Mouse (Mus musculus): ENCODE measurements at regions not wholly inside any gene's neighbourhood (a gene's known extent, or its start where the extent isn't known, plus 50 kb on each side); places are given as distances from the start of the nearest gene placed in this dataset.

- H3K4me2 ChIP-seq (replicated peaks; ENCODE audit: low read depth, low read length), result no peak overlapping the region
- no peak for ATAC-seq (ENCODE audit: low FRiP score, low TSS enrichment)
- no peak overlapping the region for H3K4me3 ChIP-seq (ENCODE audit: low read length)
- no peak overlapping the region for H3K27ac ChIP-seq (ENCODE audit: low read length)
- WGBS, result 85% methylated on average over 11 of the region's 11 CpGs
- no peaks in the 10 kb centered on the region for H3K9me3 ChIP-seq (ENCODE audit: low read length)
- no peaks in the 10 kb centered on the region; the same call in 1 of the 2 replicates for H3K4me1 ChIP-seq (ENCODE audit: insufficient read depth, low read length)
- no peaks in the 10 kb centered on the region for H3K27me3 ChIP-seq (ENCODE audit: insufficient read depth, low read length)
- H3K36me3 ChIP-seq (ENCODE audit: insufficient read depth, low read length), result no peaks in the 10 kb centered on the region
- no peak overlapping the region for H3K9ac ChIP-seq (replicated peaks; ENCODE audit: low read length)
These were observed 548.0 kb upstream of the Gm19410 start for GRCm38 (mm10) chr8:35217604-35218003.

- Histone ChIP-seq H3K27me3 (ENCODE audit: insufficient read depth, low read length) (no peaks in the 10 kb centered on the region), H3K9ac (replicated peaks; ENCODE audit: low read length) (no peak overlapping the region), H3K9me3 (ENCODE audit: low read length) (no peaks in the 10 kb centered on the region), H3K36me3 (ENCODE audit: insufficient read depth, low read length) (no peaks in the 10 kb centered on the region), H3K4me3 (ENCODE audit: low read length) (no peak overlapping the region), H3K4me2 (replicated peaks; ENCODE audit: low read depth, low read length) (no peak overlapping the region), H3K4me1 (ENCODE audit: insufficient read depth, low read length) (no peaks in the 10 kb centered on the region; the same call in 1 of the 2 replicates), H3K27ac (ENCODE audit: low read length) (no peak overlapping the region)
- 67% methylated on average over 4 of the region's 4 CpGs for WGBS
- ATAC-seq (ENCODE audit: low FRiP score, low TSS enrichment), result no peak
These were observed 547.3 kb upstream of the Gm19410 start for GRCm38 (mm10) chr8:35218327-35218726.

- Histone ChIP-seq H3K9me3 (ENCODE audit: low read length) (no peaks in the 10 kb centered on the region), H3K27ac (ENCODE audit: low read length) (no peak overlapping the region), H3K4me3 (ENCODE audit: low read length) (no peak overlapping the region), H3K27me3 (ENCODE audit: insufficient read depth, low read length) (no peaks in the 10 kb centered on the region), H3K9ac (replicated peaks; ENCODE audit: low read length) (no peak overlapping the region), H3K4me1 (ENCODE audit: insufficient read depth, low read length) (0 out of 2 replicates have a peak, but pooled peaks cover 3% of the 10 kb centered on the region), H3K36me3 (ENCODE audit: insufficient read depth, low read length) (no peaks in the 10 kb centered on the region), H3K4me2 (replicated peaks; ENCODE audit: low read depth, low read length) (no peak overlapping the region)
- 50% methylated on average over 18 of the region's 18 CpGs for WGBS
- 0 out of 2 replicates have a peak, but pooled peaks have one; percentile 31 for ATAC-seq (ENCODE audit: low FRiP score, low TSS enrichment)
These were observed 541.3 kb upstream of the Gm19410 start for GRCm38 (mm10) chr8:35224053-35224924.

GRCm38 (mm10) chr8:35224925-35225244, 540.7 kb upstream of the Gm19410 start:
- Histone ChIP-seq H3K4me1 (ENCODE audit: insufficient read depth, low read length) (0 out of 2 replicates have a peak, but pooled peaks cover 3% of the 10 kb centered on the region), H3K36me3 (ENCODE audit: insufficient read depth, low read length) (no peaks in the 10 kb centered on the region), H3K9me3 (ENCODE audit: low read length) (no peaks in the 10 kb centered on the region), H3K27ac (ENCODE audit: low read length) (no peak overlapping the region), H3K4me2 (replicated peaks; ENCODE audit: low read depth, low read length) (no peak overlapping the region), H3K9ac (replicated peaks; ENCODE audit: low read length) (no peak overlapping the region), H3K27me3 (ENCODE audit: insufficient read depth, low read length) (no peaks in the 10 kb centered on the region), H3K4me3 (ENCODE audit: low read length) (no peak overlapping the region)
- no peak for ATAC-seq (ENCODE audit: low FRiP score, low TSS enrichment)
- WGBS, result 49% methylated on average over 7 of the region's 7 CpGs

GRCm38 (mm10) chr8:35227079-35227478, 538.5 kb upstream of the Gm19410 start:
- H3K27ac ChIP-seq (ENCODE audit: low read length), result no peak overlapping the region
- 59% methylated on average over 7 of the region's 7 CpGs for WGBS

GRCm38 (mm10) chr8:35228449-35228848, 537.1 kb upstream of the Gm19410 start:
- 81% methylated on average over 7 of the region's 7 CpGs for WGBS
- Histone ChIP-seq H3K36me3 (ENCODE audit: insufficient read depth, low read length) (no peaks in the 10 kb centered on the region), H3K9ac (replicated peaks; ENCODE audit: low read length) (no peak overlapping the region), H3K4me2 (replicated peaks; ENCODE audit: low read depth, low read length) (no peak overlapping the region), H3K4me1 (ENCODE audit: insufficient read depth, low read length) (0 out of 2 replicates have a peak, but pooled peaks cover 3% of the 10 kb centered on the region), H3K27ac (ENCODE audit: low read length) (no peak overlapping the region), H3K9me3 (ENCODE audit: low read length) (no peaks in the 10 kb centered on the region), H3K27me3 (ENCODE audit: insufficient read depth, low read length) (no peaks in the 10 kb centered on the region), H3K4me3 (ENCODE audit: low read length) (no peak overlapping the region)
- no peak for ATAC-seq (ENCODE audit: low FRiP score, low TSS enrichment)

More at GRCm38 (mm10) chr8:35227079-35227478, 538.5 kb upstream of the Gm19410 start:
- no peaks in the 10 kb centered on the region for H3K27me3 ChIP-seq (ENCODE audit: insufficient read depth, low read length)
- no peak overlapping the region for H3K9ac ChIP-seq (replicated peaks; ENCODE audit: low read length)
- H3K4me3 ChIP-seq (ENCODE audit: low read length), result no peak overlapping the region
- H3K4me2 ChIP-seq (replicated peaks; ENCODE audit: low read depth, low read length), result no peak overlapping the region
- H3K4me1 ChIP-seq (ENCODE audit: insufficient read depth, low read length), result 0 out of 2 replicates have a peak, but pooled peaks cover 3% of the 10 kb centered on the region
- no peaks in the 10 kb centered on the region for H3K36me3 ChIP-seq (ENCODE audit: insufficient read depth, low read length)
- ATAC-seq (ENCODE audit: low FRiP score, low TSS enrichment), result no peak
- H3K9me3 ChIP-seq (ENCODE audit: low read length), result no peaks in the 10 kb centered on the region

- H3K4me1 ChIP-seq (ENCODE audit: insufficient read depth, low read length), result no peaks in the 10 kb centered on the region
- H3K27ac ChIP-seq (ENCODE audit: low read length), result no peak overlapping the region
- no peak overlapping the region for H3K4me3 ChIP-seq (ENCODE audit: low read length)
- no peaks in the 10 kb centered on the region for H3K9me3 ChIP-seq (ENCODE audit: low read length)
- no peak for ATAC-seq (ENCODE audit: low FRiP score, low TSS enrichment)
- H3K9ac ChIP-seq (replicated peaks; ENCODE audit: low read length), result no peak overlapping the region
- no peaks in the 10 kb centered on the region for H3K36me3 ChIP-seq (ENCODE audit: insufficient read depth, low read length)
- WGBS, result 54% methylated on average over 5 of the region's 5 CpGs
- H3K27me3 ChIP-seq (ENCODE audit: insufficient read depth, low read length), result no peaks in the 10 kb centered on the region
- no peak overlapping the region for H3K4me2 ChIP-seq (replicated peaks; ENCODE audit: low read depth, low read length)
These were observed 531.9 kb upstream of the Gm19410 start for GRCm38 (mm10) chr8:35233520-35234186.

- no peak overlapping the region for H3K27ac ChIP-seq (ENCODE audit: low read length)
- no peak overlapping the region for H3K9ac ChIP-seq (replicated peaks; ENCODE audit: low read length)
- no peaks in the 10 kb centered on the region for H3K36me3 ChIP-seq (ENCODE audit: insufficient read depth, low read length)
- no peak overlapping the region for H3K4me3 ChIP-seq (ENCODE audit: low read length)
- WGBS, result 67% methylated on average over 5 of the region's 5 CpGs
- no peaks in the 10 kb centered on the region for H3K9me3 ChIP-seq (ENCODE audit: low read length)
- no peak for ATAC-seq (ENCODE audit: low FRiP score, low TSS enrichment)
- H3K4me1 ChIP-seq (ENCODE audit: insufficient read depth, low read length), result no peaks in the 10 kb centered on the region
- H3K27me3 ChIP-seq (ENCODE audit: insufficient read depth, low read length), result no peaks in the 10 kb centered on the region
- no peak overlapping the region for H3K4me2 ChIP-seq (replicated peaks; ENCODE audit: low read depth, low read length)
These were observed 531.2 kb upstream of the Gm19410 start for GRCm38 (mm10) chr8:35234436-35234835.

GRCm38 (mm10) chr8:35235815-35236509, 529.6 kb upstream of the Gm19410 start:
- H3K27me3 ChIP-seq (ENCODE audit: insufficient read depth, low read length), result no peaks in the 10 kb centered on the region
- no peak overlapping the region for H3K4me3 ChIP-seq (ENCODE audit: low read length)
- no peak overlapping the region for H3K9ac ChIP-seq (replicated peaks; ENCODE audit: low read length)
- no peak overlapping the region for H3K27ac ChIP-seq (ENCODE audit: low read length)
- 35% methylated on average over 8 of the region's 8 CpGs for WGBS
- no peaks in the 10 kb centered on the region for H3K9me3 ChIP-seq (ENCODE audit: low read length)
- no peak overlapping the region for H3K4me2 ChIP-seq (replicated peaks; ENCODE audit: low read depth, low read length)
- H3K36me3 ChIP-seq (ENCODE audit: insufficient read depth, low read length), result no peaks in the 10 kb centered on the region
- ATAC-seq (ENCODE audit: low FRiP score, low TSS enrichment), result no peak
- H3K4me1 ChIP-seq (ENCODE audit: insufficient read depth, low read length), result no peaks in the 10 kb centered on the region
